Mouse (Mus musculus) urinary bladder, adult 18-20 months (tissue): ENCODE measurements around the gene Slc12a9.
A peak's percentile ranks its signal among the peaks of the same experiment; 100 is the strongest.

Experiments used
- DNase-seq, 2 experiments: peaks; one replicate each; pipeline ENCODE4 v3.0.0; 2022; ENCODE audit warnings: low spot score in 2 of 2, mixed read lengths in 2 of 2

The Slc12a9 gene

GRCm38 (mm10) chr5:137346983-137347382 lies 13.6 kb upstream of the Slc12a9 start:
- DNase-seq, result no peak

GRCm38 (mm10) chr5:137346388-137346787 lies 13.0 kb upstream of the Slc12a9 start:
- no peak for DNase-seq

- no peak for DNase-seq
These were observed 12.4 kb upstream of the Slc12a9 start for GRCm38 (mm10) chr5:137345821-137346220.

DNA sequence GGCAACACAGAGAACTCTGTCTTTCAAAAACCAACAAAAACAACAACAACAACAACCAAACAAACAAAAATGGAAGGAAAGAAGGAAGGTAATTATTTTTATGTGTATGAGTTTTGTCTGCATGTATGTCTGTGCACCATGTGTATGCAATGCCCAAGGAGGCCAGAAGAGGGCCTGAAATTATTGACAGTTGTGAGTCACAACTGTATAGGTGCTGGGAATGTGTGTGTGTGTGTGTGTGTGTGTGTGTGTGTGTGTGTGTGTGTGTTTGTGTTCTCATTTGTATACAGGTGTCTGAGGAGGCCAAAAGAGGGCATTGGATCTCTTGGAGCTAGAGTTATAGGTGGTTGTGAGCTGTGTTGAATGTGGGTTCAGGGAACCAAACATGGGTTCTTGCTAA lies 10.5 kb upstream of the Slc12a9 start:
- DNase-seq, result no peak

GRCm38 (mm10) chr5:137343412-137343811 lies 10.0 kb upstream of the Slc12a9 start:
- DNase-seq, result no peak

GRCm38 (mm10) chr5:137342407-137343012 lies 9.1 kb upstream of the Slc12a9 start:
- no peak for DNase-seq

GRCm38 (mm10) chr5:137340222-137340621 lies 6.8 kb upstream of the Slc12a9 start:
- DNase-seq, result no peak

DNA sequence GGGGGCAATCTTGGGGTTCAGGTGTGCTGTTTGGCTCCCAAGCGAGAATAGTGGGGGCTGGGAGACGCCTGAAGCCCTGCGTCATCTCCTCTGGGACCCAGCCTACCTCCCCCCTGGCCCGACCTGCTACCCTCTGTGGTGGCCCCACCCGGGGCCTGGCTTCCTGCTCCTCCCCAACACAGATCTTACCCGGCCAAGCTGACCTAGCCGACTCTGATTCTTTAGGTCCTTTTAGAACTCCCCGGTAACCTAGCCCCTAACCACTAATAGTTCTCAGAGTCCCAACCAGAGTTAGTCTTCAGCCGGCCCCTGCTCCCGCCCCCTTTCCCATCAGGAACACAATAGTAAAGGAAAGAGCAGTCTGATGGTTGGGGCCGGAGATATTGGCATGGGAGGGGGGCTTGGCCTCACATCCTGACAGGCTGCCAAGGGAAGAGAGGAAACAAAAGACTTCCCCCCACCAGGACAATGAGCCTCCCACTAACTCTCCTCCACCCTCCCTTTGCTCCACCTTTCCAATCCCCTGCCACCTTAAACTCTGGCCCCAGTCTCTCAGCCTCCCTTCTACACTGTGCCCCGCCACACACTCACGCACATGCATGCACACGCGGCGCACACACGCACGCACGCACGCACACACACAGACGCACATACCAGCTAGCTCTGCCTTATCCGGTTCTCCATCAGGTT lies 6.0 kb upstream of the Slc12a9 start:
- no peak for DNase-seq

GRCm38 (mm10) chr5:137338663-137339289 lies 5.4 kb upstream of the Slc12a9 start:
- peak in 1 of 2 experiments; percentile 37 for DNase-seq

DNA sequence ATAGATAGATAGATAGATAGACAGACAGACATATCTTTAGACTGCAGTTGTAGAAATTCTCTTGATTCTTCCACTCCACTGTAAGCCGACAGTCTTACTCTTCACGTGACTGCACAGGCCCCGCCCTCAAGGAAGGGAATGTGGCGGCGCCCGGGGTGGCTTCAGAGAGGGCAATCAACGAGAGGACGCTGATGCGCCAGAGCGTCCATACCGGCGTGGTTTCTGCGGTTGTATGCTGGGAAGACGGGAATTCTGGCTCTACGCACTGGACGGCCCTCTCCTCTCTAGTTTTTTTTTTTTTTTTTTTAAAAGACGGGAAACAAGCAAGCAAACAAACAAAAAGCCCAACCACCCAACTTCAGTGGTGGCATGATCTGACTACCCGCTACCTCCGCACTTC lies 4.9 kb upstream of the Slc12a9 start:
- DNase-seq, result peak; percentile 73 to 89

GRCm38 (mm10) chr5:137337190-137337589 lies 3.8 kb upstream of the Slc12a9 start:
- DNase-seq, result no peak

DNA sequence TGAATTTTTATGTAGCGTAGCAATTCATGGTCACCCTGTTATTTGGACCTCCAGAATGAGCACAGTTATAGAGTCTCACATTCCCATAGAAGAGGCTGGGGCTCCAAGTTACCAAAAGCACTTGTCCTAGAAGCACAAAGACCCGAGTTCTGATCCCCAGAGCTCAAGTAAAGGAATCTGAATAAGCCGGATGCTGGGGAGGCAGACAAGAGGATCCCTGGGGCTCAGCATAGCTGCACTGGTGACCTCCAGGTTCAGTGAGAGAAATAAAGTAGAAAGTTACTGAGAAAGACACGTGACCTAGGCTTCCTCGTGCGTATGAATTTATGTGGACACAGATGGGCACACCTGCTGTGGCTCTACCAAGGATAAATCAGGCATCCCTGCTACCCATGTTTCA lies 1.7 kb upstream of the Slc12a9 start:
- DNase-seq, result no peak

DNA sequence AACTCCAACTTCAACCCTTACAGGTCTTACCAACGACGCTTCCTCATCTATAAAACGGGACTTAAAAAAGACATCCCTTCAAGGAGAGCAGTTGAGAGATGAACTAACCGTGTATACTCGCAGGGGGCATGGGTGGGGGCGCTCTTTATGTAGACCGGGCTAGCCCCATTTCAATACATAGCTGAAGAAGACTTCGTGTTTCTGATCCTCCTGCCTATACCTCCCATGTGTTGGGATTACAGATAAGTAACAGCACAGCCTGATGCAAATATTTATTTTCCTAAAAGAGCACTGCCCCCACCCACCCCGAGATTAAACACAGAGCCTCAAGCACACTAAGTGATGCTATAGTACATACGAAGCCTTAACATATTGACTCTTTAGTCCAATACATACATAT lies 920 bp upstream of the Slc12a9 start:
- DNase-seq, result no peak

DNA sequence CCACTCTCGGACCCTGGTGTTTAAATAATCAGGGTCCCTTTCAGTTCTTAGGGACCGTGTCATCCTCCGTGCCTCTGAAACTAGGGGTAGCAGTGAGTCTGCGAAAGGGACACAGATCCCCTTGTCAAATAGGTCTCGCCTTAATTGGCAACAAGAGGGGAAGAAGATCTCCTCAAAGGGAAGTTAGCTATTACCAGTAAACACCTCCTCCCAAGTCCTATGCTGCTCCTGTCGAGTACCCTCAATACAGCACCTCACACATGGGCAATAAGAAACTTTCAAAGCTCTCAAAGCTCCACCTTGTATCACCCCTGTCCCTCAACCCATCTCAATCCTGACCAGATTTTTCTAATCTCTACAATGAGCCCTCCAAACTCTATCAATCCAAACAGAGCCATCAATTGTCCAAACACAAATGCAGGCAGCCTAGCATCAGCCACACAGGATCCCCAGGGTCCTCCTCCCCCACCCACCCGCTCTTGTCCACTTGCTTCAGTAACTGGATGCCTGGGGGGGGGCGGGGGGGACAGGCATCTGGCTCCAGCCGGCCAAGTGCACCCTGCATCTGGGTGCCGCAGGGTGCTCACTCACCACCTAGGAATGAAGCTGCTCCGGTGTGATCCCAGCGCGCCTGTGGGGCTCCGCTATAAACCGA lies 413 bp downstream of the Slc12a9 start:
- no peak for DNase-seq

DNA sequence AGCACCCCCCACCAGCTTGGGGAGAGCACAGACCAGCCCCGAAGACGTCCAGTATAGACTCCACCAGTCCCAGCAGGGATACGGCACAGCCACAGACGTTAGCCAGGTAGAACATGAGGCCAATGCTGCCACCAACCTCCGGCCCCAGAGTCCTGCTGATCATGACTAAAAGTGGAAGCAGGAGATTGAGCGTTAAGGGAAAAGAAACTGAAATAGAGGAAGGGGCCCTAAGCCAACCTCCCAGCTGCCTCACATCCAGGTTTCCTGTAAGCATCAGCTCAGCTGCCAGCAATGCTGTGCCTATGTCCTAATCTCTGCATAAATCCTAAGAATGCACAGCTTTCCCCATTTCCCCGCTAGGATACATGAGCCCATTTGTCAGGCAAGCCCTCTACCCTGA lies 2.5 kb downstream of the Slc12a9 start:
- no peak for DNase-seq

GRCm38 (mm10) chr5:137320996-137321395 lies 12.4 kb downstream of the Slc12a9 start:
- DNase-seq, result no peak

DNA sequence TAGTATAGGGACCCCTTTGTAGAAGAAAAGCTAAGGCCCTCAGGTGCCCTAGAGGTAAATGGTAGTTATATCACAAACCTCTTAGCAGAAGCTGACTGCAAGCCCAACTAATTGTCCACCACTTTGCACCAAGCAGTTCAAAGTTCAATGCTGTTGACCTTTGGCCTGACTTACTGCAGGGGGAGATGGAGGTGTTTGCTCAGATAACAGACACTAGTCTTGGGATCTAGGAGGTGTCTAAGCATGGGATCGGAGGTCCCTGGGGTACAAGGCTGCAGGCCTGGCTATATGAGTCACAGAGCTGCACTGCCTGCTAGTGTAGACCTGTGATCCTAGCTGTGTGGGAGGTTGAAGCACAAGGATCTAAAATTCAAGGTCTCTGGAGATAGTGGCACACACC lies 14.8 kb downstream of the Slc12a9 start:
- no peak for DNase-seq

DNA sequence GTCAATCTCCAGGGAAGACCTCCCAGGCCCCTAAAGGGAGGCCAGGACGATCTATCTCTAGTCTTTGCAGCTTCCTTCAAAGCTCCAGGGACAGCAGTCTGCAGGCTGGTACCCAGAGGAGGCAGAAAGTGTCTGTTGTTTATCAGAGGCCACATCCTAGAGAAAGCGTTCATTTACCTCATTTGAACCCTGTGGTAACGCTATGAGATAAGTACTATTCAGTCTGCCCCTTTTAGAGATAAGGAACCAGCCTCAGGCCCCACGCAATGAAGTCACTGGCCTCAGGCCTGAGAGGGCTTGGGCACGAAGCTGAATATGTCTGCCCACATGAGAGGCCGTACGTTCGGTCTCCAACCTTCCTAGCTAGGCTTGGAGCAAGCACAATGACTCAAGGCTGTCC lies 16.0 kb downstream of the Slc12a9 start:
- DNase-seq, result no peak

GRCm38 (mm10) chr5:137315084-137315903 lies 18.1 kb downstream of the Slc12a9 start:
- DNase-seq, result no peak

DNA sequence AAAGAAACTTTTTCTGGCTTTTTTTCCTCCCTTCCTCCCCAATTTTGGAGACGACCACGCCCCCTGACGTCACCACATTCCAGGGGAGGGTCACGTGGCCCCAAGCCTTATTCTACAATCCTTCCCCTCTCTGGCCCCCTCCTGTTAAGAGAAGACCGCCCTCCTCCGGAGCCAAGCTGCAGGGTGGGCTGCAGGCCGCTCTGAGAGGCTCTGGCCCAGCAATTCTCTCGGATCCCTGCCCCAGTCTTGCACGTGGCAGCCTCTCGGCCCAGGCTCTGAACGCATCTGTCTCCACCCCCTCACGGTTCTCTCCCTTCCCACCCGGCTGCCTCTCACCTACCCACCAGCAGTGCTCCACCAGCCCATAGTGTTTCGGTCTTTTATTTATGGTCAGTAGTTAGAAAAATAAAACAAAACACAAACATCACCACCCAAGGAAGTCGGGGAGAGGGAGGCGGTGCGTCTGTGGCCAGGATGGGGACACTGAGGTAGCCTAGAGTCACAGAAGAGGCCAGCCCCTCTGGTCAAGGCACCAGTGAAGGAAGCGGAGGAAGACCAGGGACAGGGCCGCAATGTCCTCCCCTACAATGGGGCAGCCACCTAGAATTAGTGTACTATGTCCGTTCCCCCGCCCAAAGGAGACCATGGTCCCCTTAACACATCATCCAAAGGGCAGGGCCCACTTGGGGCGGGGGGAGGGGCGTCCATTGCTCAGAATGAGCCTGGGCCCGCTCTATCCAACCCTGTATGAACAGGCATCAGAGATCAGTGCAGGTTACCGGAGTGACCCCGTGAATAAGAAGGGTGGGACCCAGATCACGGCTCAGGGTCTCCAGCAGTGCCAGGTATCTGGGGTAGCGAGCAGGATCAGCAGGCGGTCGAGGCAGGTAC lies 19.0 kb downstream of the Slc12a9 start, which contains the start of gene Trip6:
Gene Trip6, minus strand, starts transcription at position 212 of the 891 bp plus-strand sequence.
- peak; percentile 84 to 86 for DNase-seq
